Mouse (Mus musculus) lung, postnatal 0 days (tissue): ENCODE measurements around the gene Tbc1d12. TPM values are rescaled to one million over a fixed set of nuclear protein-coding genes. Genes with fewer than 3 reads are reported as not detected.
A peak's percentile ranks its signal among the peaks of the same experiment; 100 is the strongest.

Source experiments
- ATAC-seq: fragments of 200-750 bp; cut with Nextera tagmentation; 2 replicates; pipeline ENCODE4 v1.8.0; 2017; ENCODE audit warnings: moderate library complexity
- DNase-seq: peaks from one replicate; pipeline ENCODE4 v3.0.0-alpha.2; 2016; ENCODE audit warnings: low spot score
- H3K27ac ChIP-seq: fragments of 300-500 bp; sonication (generic); 2 replicates; pipeline ENCODE4 v1.5.1; 2014; ENCODE audit warnings: antibody characterized with exemption, mild to moderate bottlenecking, low read length, mixed read lengths
- H3K27me3 ChIP-seq: fragments of 300-500 bp; sonication (generic); replicated peaks from 2 replicates; pipeline ENCODE4 v1.6.1; 2014; ENCODE audit warnings: low read length, mixed read lengths; ENCODE audit not compliant: insufficient read depth
- H3K36me3 ChIP-seq: fragments of 300-500 bp; sonication (generic); 2 replicates; pipeline ENCODE4 v1.6.1; 2014; ENCODE audit warnings: low read length, mixed read lengths; ENCODE audit not compliant: insufficient read depth
- H3K4me1 ChIP-seq: fragments of 300-500 bp; sonication (generic); 2 replicates; pipeline ENCODE4 v1.6.1; 2014; ENCODE audit warnings: antibody characterized with exemption, low read depth, low read length, mixed read lengths; ENCODE audit not compliant: insufficient read depth
- H3K4me2 ChIP-seq: fragments of 300-500 bp; sonication (generic); replicated peaks from 2 replicates; pipeline ENCODE4 v1.6.1; 2014; ENCODE audit warnings: low read depth, mild to moderate bottlenecking, low read length, moderate library complexity, mixed read lengths
- H3K4me3 ChIP-seq: fragments of 300-500 bp; sonication (generic); 2 replicates; pipeline ENCODE4 v1.5.1; 2014; ENCODE audit warnings: low read depth, low read length
- H3K9ac ChIP-seq: fragments of 300-500 bp; sonication (generic); replicated peaks from 2 replicates; pipeline ENCODE4 v1.6.1; 2014; ENCODE audit warnings: low read depth, mild to moderate bottlenecking
- H3K9me3 ChIP-seq: fragments of 300-500 bp; sonication (generic); 2 replicates; pipeline ENCODE4 v1.6.1; 2016; ENCODE audit warnings: low read length, mixed read lengths
- CTCF ChIP-seq: IDR thresholded peaks from 2 replicates; pipeline ENCODE4 v1.5.1; 2016; ENCODE audit warnings: antibody characterized with exemption, mild to moderate bottlenecking
- EP300 ChIP-seq: IDR thresholded peaks from 2 replicates; pipeline ENCODE4 v1.6.1; 2016; ENCODE audit warnings: antibody characterized with exemption, mild to moderate bottlenecking, control low read depth
- WGBS: fragments of 180-500 bp; shearing (Covaris S2); extraction: QIAGEN DNeasy Blood & Tissue Kit; methylation state at CpG from one replicate; pipeline ENCODE4 v1.1.7; 2014; 5-methylcytosine and 5-hydroxymethylcytosine counted together
- polyA plus RNA-seq: library from polyadenylated mRNA; unstranded; fragments of >200 nt; fragmentation: Nextera tagmentation; extraction: Ambion mirVana; gene quantifications from 2 replicates; pipeline ENCODE4 v1.2.1, GENCODE M21; 2015

Tbc1d12 gene
- 2.8 and 3.3 TPM in 2 replicates for polyA plus RNA-seq

DNA sequence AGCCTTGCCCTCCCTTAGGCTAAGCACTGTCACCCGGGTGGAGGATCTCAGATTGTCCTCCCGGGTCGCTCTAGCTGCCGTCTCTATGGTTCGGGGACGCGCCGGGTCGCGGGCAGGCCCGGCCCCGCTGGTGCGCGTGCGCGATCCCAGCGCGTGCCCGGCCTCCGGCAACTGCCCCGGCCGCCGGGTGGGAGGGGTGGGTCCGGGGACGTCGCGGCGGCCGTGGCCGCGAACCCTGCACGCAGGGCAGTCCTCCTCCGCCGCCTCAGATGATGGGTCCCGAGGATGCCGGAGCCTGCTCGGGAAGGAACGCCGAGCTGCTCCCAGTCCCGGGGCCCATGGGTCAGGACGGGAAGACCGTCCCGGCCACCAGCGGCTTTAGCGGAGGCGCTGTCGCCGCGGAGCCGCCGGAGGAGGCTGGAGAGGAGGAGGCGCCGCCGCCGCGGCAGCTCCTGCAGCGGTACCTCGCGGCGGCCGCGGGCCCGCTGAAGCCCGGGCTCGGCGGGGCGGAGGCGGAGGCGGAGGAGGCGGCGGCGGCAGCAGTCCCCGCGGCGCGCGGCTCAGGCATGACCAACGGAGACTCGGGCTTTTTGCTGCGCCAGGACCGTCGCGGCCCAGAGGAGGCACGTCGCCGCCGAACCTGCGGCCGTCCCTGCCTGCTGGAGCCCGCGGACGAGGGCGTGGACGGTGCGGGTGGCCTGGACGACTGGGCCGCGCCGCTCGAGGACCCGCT, at the start of gene Tbc1d12:
Gene Tbc1d12, plus strand, starts transcription at position 142 of the 733 bp plus-strand sequence.
- no peak; the same call in 1 of the 2 replicates for TF ChIP-seq CTCF
- TF ChIP-seq EP300, result no peak
- Histone ChIP-seq H3K4me1 (peaks cover 7% of the 10 kb centered on the region; the same call in 1 of the 2 replicates), H3K4me2 (peak within 1 kb of the TSS; percentile 68), H3K9me3 (no peaks in the 10 kb centered on the region), H3K27ac (peak within 1 kb of the TSS; percentile 89), H3K9ac (peak within 1 kb of the TSS; percentile 73), H3K4me3 (peak within 1 kb of the TSS; percentile 85), H3K36me3 (no peaks in the 10 kb centered on the region), H3K27me3 (no peaks in the 10 kb centered on the region)
- 3% methylated on average over 53 of the region's 101 CpGs for WGBS
- DNase-seq, result peak; percentile 94
- ATAC-seq, result peak; percentile 94

- TF ChIP-seq CTCF, result no peak
- TF ChIP-seq EP300, result no peak
- H3K4me3 ChIP-seq, result no peak overlapping the region
- WGBS, result 89% methylated on average over 6 of the region's 6 CpGs
Measured at GRCm38 (mm10) chr19:38787756-38788155, 48.6 kb upstream of the Tbc1d12 start.

GRCm38 (mm10) chr19:38793563-38794045, 42.8 kb upstream of the Tbc1d12 start:
- peaks cover 20% of the 10 kb centered on the region; the same call in 1 of the 2 replicates for H3K36me3 ChIP-seq
- H3K9ac ChIP-seq, result no peak overlapping the region
- no peak for DNase-seq
- no peak overlapping the region for H3K4me3 ChIP-seq
- 94% methylated on average over 7 of the region's 7 CpGs for WGBS
- no peaks in the 10 kb centered on the region for H3K4me1 ChIP-seq
- no peak overlapping the region for H3K4me2 ChIP-seq
- no peak overlapping the region for H3K27ac ChIP-seq
- no peak for ATAC-seq
- TF ChIP-seq CTCF (no peak), EP300 (no peak)
- H3K9me3 ChIP-seq, result no peaks in the 10 kb centered on the region
- no peaks in the 10 kb centered on the region for H3K27me3 ChIP-seq

More at GRCm38 (mm10) chr19:38787756-38788155, 48.6 kb upstream of the Tbc1d12 start:
- Histone ChIP-seq H3K4me2 (no peak overlapping the region), H3K27ac (no peak overlapping the region), H3K9ac (no peak overlapping the region), H3K27me3 (no peaks in the 10 kb centered on the region), H3K9me3 (no peaks in the 10 kb centered on the region), H3K4me1 (no peaks in the 10 kb centered on the region), H3K36me3 (no peaks in the 10 kb centered on the region)
- ATAC-seq (no peak), DNase-seq (no peak)

- TF ChIP-seq CTCF (no peak), EP300 (no peak)
- H3K27ac ChIP-seq, result no peak overlapping the region
- H3K27me3 ChIP-seq, result no peaks in the 10 kb centered on the region
- H3K9ac ChIP-seq, result no peak overlapping the region
- H3K9me3 ChIP-seq, result no peaks in the 10 kb centered on the region
- WGBS, result 75% methylated on average over 5 of the region's 5 CpGs
- no peak overlapping the region for H3K4me3 ChIP-seq
- no peak overlapping the region for H3K4me2 ChIP-seq
- H3K4me1 ChIP-seq, result no peaks in the 10 kb centered on the region
- ATAC-seq, result no peak
- no peak for DNase-seq
- H3K36me3 ChIP-seq, result peaks cover 28% of the 10 kb centered on the region; the same call in 1 of the 2 replicates
Measured at GRCm38 (mm10) chr19:38796546-38796945, 39.8 kb upstream of the Tbc1d12 start.

DNA sequence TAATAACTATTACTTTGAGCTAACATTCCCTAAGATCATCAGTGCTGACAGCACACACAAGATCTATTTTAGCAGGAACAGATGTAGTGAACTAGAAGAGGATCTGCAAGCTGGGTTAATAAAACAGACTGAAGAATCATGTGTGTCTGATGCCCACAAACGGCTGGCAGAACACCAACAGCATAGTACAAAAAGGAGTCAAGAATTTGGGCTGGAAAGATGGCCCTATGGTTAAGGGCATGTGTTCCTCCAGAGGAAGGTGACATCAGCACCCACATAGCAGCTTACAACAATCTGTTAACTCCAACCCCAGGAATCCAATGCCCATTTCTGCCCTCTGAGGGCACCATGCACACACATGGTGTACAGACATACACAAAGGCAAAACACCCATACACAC, 38.1 kb upstream of the Tbc1d12 start:
- no peak for ATAC-seq
- 91% methylated on average over 1 of the region's 1 CpGs for WGBS
- Histone ChIP-seq H3K27me3 (no peaks in the 10 kb centered on the region), H3K27ac (no peak overlapping the region), H3K36me3 (peaks cover 25% of the 10 kb centered on the region; the same call in 1 of the 2 replicates), H3K9ac (no peak overlapping the region), H3K4me2 (no peak overlapping the region), H3K9me3 (no peaks in the 10 kb centered on the region), H3K4me1 (no peaks in the 10 kb centered on the region), H3K4me3 (no peak overlapping the region)
- DNase-seq, result no peak
- no peak for TF ChIP-seq EP300
- no peak for TF ChIP-seq CTCF

DNA sequence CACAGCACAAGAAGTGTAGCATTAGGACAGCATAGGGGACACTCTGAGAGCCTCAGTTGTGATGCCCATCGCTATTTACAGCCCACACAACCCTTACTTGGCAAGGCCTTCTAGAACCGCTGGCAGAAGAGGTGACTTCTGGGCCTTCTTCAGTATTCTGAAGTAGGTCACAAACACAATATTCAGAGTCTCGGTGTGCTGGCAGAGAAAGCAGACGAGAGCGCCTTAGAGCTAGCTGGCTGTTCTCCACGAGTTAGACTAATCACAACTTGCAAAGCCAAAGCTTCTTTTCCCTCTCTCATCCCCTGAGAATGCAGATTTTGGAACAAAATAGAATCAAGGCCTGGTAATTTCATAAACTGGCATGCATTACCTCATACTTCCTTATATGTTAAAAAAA, 37.6 kb upstream of the Tbc1d12 start:
- Histone ChIP-seq H3K4me3 (no peak overlapping the region), H3K9ac (no peak overlapping the region), H3K9me3 (no peaks in the 10 kb centered on the region), H3K27ac (no peak overlapping the region), H3K36me3 (peaks cover 22% of the 10 kb centered on the region; the same call in 1 of the 2 replicates), H3K27me3 (no peaks in the 10 kb centered on the region), H3K4me1 (no peaks in the 10 kb centered on the region), H3K4me2 (no peak overlapping the region)
- TF ChIP-seq CTCF (no peak), EP300 (no peak)
- ATAC-seq (no peak), DNase-seq (no peak)
- WGBS, result 90% methylated on average over 6 of the region's 6 CpGs
